Mouse (Mus musculus) adrenal gland, adult 8-10 months (tissue): ENCODE results near the gene Pitpnb. TPM values are rescaled to one million over a fixed set of nuclear protein-coding genes. Genes with fewer than 3 reads are reported as not detected.
A peak's percentile ranks its signal among the peaks of the same experiment; 100 is the strongest.

Source experiments
- DNase-seq: peaks from one replicate; pipeline ENCODE4 v3.0.0; 2022
- total RNA-seq, 4 experiments: library from RNA; stranded (reverse); gene quantifications; 2 replicates each; pipeline ENCODE4 v1.2.4; 2022

Gene Pitpnb
- 10 to 100 TPM; 71.1 to 88.0 (median 80.4) TPM for total RNA-seq

- DNase-seq = peak; percentile 97
Measured at GRCm38 (mm10) chr5:111330417-111331098, at the start of gene Pitpnb. TSS of gene Pitpnb (plus strand) at chr5:111330763.

DNA sequence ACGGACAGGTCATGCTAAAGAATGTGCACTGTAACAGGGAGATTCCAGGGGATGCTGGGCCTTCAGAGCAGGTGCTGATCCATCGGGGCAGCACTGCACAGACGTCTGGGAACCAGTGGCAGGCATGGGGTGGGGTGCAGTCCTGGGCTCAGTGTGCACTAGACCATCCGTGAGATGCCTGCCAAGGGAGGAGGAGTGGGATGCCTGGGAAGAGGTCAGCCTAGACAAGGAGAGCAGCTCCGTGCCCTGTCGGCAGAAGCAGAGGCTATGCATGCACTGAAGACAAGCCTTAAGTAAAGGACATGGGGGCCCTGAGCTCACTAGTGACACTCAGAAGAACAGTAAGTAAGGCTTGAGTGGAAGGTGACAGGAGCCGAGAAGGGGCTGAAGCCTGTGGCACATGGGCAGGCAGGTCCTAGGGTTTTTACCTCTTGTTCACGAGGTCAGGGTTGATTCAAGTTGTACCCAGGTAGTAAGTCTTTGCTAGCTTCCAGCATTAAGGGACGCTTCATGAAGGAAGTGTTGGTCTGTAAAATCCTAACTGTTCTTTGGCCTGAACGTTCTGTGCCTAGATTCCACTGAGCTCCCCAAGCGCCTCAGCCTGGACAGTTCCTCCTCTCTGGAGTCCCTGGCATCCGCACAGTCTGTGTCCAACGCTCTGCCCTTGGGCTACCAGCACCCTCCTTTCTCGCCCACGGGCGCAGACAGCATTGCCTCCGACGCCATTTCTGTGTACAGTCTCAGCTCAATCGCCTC is 46.0 kb upstream of the Pitpnb start:
- DNase-seq = no peak

DNA sequence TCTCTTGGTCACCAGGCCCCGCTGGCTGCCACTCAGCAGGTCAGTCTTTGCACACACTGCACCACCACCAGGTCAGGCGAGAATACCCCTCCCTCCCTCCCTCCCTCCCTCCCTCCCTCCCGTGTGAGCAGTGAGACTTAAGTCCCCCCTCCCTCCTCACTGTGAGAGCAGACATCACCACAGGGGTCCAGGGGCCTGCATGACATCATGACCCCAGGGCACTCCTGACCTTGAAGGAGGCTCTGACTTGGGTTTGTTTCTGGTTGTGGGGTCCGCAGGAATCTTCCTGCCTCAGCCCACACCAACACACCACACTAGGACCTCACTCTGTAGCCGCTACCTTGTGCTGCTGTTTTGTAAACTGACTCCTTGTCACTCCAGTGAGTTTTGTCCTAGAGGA is 43.0 kb upstream of the Pitpnb start:
- no peak for DNase-seq

GRCm38 (mm10) chr5:111288486-111288885 is 42.1 kb upstream of the Pitpnb start:
- no peak for DNase-seq

- no peak for DNase-seq
Measured at GRCm38 (mm10) chr5:111290071-111290470, 40.5 kb upstream of the Pitpnb start.

GRCm38 (mm10) chr5:111291639-111292038 is 38.9 kb upstream of the Pitpnb start:
- DNase-seq = no peak

DNA sequence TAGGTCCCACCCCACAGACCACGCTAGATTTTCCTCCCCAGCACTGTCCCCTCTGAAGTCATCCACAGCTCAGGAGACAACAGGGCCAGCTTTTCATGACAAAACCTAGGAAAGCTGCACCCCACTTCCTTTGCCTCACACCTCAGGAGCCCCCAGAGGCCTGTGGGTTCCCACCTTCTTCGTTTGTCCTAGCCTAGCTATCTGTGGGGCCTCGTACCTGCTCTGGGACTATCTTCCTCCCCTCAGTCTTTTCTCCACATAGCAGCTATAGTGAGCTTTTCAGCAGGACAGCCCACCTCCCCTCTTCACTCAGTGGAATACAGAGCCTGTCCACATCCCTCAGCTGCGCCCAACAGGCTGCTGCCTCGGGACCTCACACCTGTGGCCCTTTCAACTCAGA is 32.8 kb upstream of the Pitpnb start:
- no peak for DNase-seq

- no peak for DNase-seq
Measured at GRCm38 (mm10) chr5:111298706-111299105, 31.9 kb upstream of the Pitpnb start.

GRCm38 (mm10) chr5:111300776-111301175 is 29.8 kb upstream of the Pitpnb start:
- no peak for DNase-seq

DNA sequence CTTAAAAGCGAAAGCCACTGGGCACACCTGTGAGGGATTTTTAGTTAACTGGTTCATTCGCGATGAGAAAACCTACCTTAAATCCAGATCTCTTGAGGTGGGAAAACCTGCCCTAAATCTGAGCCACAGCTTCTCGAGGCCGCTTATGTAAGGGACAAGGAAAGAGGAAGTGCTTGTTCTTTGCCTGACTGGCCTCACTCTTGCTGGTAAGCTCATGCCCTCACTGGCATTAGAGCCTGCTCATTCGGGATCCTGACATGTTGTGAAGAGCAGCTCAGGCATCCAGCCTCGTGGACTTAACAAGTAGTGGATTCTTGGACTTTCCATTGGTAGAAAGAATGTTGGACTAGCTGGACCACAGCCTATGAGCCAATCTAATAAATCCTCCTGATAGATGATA is 28.8 kb upstream of the Pitpnb start:
- DNase-seq = no peak

DNA sequence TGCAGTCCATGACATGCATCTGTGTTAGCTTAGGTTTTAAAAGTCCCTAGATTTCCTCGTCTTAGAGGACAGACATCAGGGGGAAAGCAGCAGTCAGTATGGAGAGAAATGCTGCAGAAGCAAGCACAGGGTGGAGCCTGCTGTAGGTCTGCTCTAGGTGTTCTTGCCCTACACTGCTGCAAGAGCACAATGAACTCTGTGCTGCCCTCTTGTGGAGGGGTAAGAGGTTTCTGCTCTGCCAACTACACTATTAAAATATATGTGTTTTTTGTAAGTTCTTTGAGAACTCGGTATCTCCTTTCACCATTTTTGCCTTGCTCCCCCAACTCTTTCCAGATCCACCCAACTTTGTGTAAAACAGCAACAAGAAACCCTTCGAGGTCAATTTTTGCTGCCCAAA is 25.8 kb upstream of the Pitpnb start:
- no peak for DNase-seq

DNA sequence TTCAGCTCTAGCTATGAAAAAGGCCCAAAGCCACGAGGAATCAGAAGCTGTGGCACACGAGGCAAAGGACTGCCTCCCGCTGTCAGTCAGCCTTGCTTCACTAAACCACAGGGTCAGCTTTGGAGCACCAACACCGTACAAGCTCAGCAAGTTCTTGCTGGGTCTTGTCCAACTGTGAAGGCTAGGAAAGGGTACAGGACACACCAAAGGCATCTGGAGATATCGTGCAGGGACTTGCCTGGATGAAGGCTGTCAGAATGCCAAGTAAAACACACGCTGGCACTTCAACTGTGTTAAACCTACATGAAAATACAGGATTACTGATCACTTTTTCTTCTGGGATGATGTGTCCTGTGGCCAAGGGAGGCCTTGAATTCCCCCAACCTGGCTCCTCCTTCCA is 20.4 kb upstream of the Pitpnb start:
- no peak for DNase-seq

- no peak for DNase-seq
Measured at GRCm38 (mm10) chr5:111313833-111314232, 16.7 kb upstream of the Pitpnb start.

DNA sequence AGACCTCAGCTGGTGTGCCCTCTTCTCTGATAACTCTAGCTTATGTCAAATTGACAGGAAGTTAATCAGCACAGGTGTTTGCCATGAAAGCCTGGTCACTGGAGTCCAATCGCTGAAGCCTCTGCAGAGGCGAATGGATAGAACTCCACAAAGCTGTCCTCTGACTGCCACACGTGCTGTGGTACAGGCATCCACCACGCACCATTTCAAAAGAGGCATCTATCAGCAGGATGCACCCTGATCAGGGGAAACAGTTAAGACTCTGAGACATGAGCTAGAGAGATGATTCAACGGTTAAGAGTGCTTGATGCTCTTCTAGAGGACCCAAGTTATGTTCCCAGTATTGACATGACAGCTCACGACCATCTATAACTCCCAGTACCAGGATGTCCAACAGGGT is 15.5 kb upstream of the Pitpnb start:
- no peak for DNase-seq

- no peak for DNase-seq
Measured at GRCm38 (mm10) chr5:111317526-111317925, 13.0 kb upstream of the Pitpnb start.

DNA sequence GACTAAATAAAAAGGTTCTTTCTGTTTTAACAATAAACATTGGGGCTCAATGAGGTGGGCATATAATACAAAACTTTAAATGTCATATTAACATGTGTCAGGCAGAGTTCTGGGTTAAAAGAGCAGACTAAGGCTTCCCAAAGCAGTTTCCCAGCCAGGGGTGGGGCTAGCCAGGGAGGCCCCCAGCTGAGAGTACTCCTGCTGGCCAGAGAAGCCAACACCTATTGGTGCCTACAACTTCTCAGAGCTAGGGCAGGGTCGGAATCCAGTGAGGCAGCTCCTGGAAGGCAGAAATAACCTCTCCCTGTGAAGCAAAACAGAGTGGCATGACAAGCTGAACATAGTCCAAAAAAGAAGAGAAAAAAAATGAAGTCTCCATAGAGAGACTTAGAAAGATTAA is 11.6 kb upstream of the Pitpnb start:
- DNase-seq = no peak

DNA sequence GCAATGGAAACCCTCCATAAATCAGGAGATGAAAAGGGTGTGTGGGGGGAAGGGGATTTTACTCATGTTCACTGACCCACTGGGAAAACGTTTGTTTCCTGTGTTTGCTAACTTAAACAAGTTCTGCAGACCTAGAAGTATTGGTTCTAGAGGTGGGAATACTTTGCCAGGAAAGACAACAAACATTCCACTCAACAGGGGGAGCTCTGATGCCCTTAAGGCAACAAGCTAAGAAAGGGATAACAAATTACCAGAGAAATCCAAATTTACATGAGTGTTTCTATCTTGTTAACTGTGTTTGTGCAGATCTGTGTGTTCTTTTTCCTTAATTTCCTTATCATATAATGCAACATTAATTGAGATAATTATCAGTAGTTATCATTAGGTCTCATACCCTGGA is 4.8 kb upstream of the Pitpnb start:
- no peak for DNase-seq

DNA sequence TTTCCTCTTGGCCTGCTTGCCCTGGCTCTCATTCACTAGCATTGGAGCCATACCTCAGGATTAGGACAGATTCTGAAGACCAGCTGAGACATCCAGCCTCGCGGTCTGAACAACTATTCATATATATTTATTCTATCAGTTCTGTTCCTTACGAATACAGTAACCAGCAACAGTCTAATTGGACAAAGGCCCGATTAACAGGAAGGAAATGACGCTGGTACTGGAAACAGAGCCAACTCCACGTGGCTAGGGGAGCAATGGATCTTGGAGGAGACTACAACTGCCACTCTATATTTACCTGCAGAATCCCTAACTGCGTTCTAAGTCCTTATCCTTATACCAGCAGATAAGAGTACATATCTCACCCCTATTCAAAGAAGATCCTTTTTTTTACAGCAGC is 3.1 kb upstream of the Pitpnb start:
- DNase-seq = no peak

DNA sequence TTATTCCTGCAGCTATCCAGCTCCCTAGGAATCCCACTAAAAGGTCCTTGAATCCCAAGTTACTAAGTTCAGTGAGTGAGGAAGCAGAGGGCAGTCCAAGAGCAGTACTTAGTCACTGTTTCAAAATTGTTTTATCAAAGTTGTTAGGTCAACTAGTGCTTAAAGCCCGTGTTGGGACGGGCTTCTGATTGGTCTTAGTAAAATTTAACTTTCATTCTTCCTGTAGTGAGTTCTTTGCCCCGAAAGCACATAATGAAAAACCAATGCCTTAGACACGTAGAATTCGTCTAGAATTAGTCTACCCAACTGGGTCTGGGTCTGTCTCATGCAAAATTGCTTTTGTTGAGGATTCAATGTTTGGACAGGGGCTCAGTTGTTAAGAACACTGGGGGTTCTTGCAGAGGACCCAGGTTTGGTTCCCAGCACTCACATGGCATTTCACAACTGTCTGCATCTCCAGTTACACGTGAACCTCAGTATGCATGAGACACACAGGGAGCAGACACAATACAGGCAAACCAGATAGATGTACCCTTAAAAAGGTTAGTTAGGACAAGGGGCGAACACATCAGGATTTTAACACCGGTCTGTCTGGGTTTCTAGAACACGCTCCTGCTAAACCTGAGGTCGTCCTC is 664 bp upstream of the Pitpnb start:
- DNase-seq = no peak

DNA sequence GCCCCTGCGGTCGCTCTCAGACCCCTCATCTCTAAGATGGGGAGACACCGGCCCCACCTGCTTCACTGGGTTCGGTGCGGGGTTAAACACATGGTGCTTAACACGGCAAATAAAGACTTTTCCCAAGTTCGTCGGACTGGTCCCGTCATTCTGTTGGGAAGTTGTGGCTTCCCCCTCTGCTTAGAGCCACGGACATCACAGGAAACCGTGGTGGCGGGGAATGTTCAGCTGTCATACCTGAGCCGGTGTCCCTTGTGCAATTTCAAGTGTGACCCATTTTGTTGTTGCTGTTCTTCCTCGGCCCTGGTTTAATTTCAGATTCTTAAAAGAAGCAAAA is 504 bp downstream of the Pitpnb start:
- DNase-seq = no peak

GRCm38 (mm10) chr5:111335939-111336691 is 5.6 kb downstream of the Pitpnb start:
- DNase-seq = no peak

DNA sequence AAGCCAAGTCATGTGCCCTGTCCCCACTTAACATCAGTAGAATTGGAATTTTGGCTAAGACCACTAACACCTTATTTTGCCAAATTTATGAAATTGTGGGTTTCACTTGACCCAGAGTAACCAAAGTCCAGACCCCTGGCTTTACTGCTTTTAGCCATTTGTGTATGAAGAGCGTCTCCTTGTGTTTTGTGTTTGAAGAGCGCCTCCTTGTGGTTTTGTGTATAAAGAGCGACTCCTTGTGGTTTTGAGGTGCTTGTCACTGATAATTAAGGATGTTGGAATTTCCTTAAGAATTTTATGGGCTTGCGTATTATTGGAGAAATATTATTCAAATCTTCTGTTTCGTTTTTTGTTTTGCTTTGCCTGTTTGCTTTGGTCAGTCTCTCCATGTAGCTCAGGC is 11.0 kb downstream of the Pitpnb start:
- no peak for DNase-seq

GRCm38 (mm10) chr5:111344721-111345400 is 14.3 kb downstream of the Pitpnb start:
- no peak for DNase-seq
